Mouse (Mus musculus): ENCODE data around the gene Extl1.

Gene Extl1

GRCm38 (mm10) chr4:134310656-134311055, 73.0 kb downstream of the Extl1 start:
- no peak for DNase-seq

- DNase-seq = no peak
Measured at GRCm38 (mm10) chr4:134310106-134310505, 73.5 kb downstream of the Extl1 start.

DNA sequence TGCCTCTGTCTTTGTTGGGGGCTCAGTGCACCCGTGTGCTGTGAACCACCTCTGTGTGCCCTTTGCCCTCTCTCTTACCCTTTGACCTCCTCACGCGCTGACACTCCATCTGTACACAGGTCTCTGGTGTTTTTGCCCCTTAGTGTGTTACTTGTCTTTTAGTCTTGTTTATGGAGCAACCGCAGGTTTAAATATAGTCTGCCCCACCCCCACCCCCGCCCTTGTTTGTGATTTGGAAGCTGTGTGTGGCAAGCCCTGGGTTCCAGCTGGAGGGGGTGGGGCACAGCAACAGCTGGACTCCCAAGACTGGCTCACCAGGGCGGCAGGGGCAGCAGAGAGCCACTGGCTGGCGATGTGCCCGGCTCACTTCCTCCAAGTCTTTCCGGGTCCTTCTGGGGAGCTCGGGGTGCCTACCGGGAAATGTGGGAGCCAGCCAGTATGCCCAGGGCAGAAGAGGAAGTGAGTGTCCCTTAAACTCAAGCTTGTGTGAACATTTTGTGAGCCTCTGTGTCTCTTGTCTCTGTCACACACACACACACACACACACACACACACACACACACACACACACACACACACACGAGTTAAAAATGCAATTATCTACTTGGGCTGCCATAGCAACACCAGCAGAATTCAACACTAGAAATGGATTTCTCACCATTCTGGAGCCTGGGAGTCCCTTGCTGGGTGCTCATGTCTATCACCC, 76.1 kb downstream of the Extl1 start:
- DNase-seq = peak; percentile 78

GRCm38 (mm10) chr4:134306963-134307362, 76.7 kb downstream of the Extl1 start:
- no peak for DNase-seq
